Mouse (Mus musculus): ENCODE measurements around the gene Tgfa.

The Tgfa gene

GRCm38 (mm10) chr6:86194941-86195932, at the start of gene Tgfa:
TSS of gene Tgfa (plus strand) at chr6:86195223.
- peak; percentile 13 to 25 for DNase-seq

- no peak for DNase-seq
Observed at GRCm38 (mm10) chr6:86148518-86148917, 46.5 kb upstream of the Tgfa start.

- DNase-seq = no peak
Observed at GRCm38 (mm10) chr6:86149001-86149400, 46.0 kb upstream of the Tgfa start.

GRCm38 (mm10) chr6:86152676-86153075, 42.3 kb upstream of the Tgfa start:
- no peak for DNase-seq

GRCm38 (mm10) chr6:86153436-86153990, 41.5 kb upstream of the Tgfa start:
- no peak for DNase-seq

GRCm38 (mm10) chr6:86154006-86154405, 41.0 kb upstream of the Tgfa start:
- no peak for DNase-seq

GRCm38 (mm10) chr6:86154481-86154880, 40.5 kb upstream of the Tgfa start:
- DNase-seq = no peak

GRCm38 (mm10) chr6:86157253-86158234, 37.5 kb upstream of the Tgfa start:
- DNase-seq = no peak

GRCm38 (mm10) chr6:86160878-86161277, 34.1 kb upstream of the Tgfa start:
- no peak for DNase-seq

GRCm38 (mm10) chr6:86161586-86161985, 33.4 kb upstream of the Tgfa start:
- DNase-seq = no peak

GRCm38 (mm10) chr6:86164028-86164427, 31.0 kb upstream of the Tgfa start:
- no peak for DNase-seq

GRCm38 (mm10) chr6:86166426-86166825, 28.6 kb upstream of the Tgfa start:
- no peak for DNase-seq

- DNase-seq = no peak
Observed at GRCm38 (mm10) chr6:86167851-86168250, 27.2 kb upstream of the Tgfa start.

GRCm38 (mm10) chr6:86169166-86169565, 25.9 kb upstream of the Tgfa start:
- no peak for DNase-seq

- no peak for DNase-seq
Observed at GRCm38 (mm10) chr6:86176236-86176635, 18.8 kb upstream of the Tgfa start.

- DNase-seq = no peak
Observed at GRCm38 (mm10) chr6:86176721-86177120, 18.3 kb upstream of the Tgfa start.

- no peak for DNase-seq
Observed at GRCm38 (mm10) chr6:86177331-86177982, 17.6 kb upstream of the Tgfa start.

- no peak for DNase-seq
Observed at GRCm38 (mm10) chr6:86180617-86181016, 14.4 kb upstream of the Tgfa start.

GRCm38 (mm10) chr6:86182016-86182415, 13.0 kb upstream of the Tgfa start:
- DNase-seq = no peak

- DNase-seq = no peak
Observed at GRCm38 (mm10) chr6:86182626-86183025, 12.4 kb upstream of the Tgfa start.

- DNase-seq = no peak
Observed at GRCm38 (mm10) chr6:86186106-86186955, 8.7 kb upstream of the Tgfa start.

Measured in B cell, adult 2 months (primary cell).